Mouse (Mus musculus) R1 (cell line): ENCODE results near the gene Klc4.
A peak's percentile ranks its signal among the peaks of the same experiment; 100 is the strongest.

ENCODE experiments used
- DNase-seq: peaks from one replicate; pipeline ENCODE4 v3.0.0-alpha.2; 2018; ENCODE audit warnings: low read depth, low spot score

Klc4 gene

GRCm38 (mm10) chr17:46621324-46621723 lies 24.5 kb downstream of the Klc4 start:
- DNase-seq: no peak

DNA sequence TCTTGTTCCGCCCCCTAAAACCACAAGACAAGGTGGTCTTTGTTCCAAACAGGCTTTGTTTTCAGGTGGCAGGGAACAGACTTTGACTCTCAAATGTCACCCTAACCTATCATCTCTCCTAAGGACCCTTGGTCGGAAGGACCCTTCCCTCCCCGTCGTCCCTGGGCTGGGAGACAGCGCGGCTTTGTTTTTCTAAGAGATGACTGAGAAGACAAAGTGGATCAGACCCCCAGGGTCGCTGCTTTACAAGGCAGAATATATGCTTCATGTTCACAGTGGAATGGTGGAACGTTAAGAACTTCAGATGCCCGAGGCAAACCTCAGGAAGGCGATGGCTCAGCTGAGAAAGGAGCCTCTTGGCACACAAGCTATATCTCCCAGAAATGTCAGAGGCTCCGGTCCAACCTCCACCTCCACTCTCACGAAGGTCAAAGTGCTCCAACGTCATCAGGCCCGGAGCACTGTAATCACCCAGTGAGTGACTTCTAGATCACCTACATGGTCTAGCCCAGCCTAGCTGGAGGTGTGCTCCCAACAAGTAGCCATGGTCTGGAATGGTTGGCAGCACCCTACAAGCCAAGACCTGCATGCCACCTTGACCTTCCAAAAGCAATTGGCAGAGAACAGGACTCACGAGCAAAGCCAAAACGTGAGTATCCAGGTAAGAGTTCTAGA lies 26.0 kb downstream of the Klc4 start:
- DNase-seq: no peak

GRCm38 (mm10) chr17:46618769-46619682 lies 26.8 kb downstream of the Klc4 start:
- no peak for DNase-seq

GRCm38 (mm10) chr17:46618394-46618768 lies 27.4 kb downstream of the Klc4 start:
- no peak for DNase-seq

GRCm38 (mm10) chr17:46617799-46618198 lies 28.0 kb downstream of the Klc4 start:
- DNase-seq: no peak

DNA sequence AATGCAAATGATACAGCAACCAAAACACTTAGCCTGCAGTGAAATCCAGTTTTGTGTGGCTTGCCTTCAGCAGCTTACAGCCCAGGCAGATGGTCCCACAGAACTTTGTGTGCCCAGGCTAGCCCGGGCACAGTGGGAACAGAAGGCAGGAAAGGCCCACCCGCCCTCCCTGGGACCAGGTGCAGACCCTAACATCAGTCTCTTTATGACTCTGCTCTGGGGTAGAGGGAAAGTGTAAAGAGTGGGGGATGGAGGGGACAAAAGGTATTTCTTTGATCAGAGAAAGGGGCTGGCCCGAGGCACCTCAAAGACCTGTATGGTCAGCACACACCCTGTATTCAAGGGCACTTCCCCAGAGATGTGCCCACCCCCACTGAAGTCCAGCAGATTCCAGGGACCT lies 32.6 kb downstream of the Klc4 start:
- DNase-seq: no peak

GRCm38 (mm10) chr17:46612820-46613219 lies 33.0 kb downstream of the Klc4 start:
- DNase-seq: no peak

DNA sequence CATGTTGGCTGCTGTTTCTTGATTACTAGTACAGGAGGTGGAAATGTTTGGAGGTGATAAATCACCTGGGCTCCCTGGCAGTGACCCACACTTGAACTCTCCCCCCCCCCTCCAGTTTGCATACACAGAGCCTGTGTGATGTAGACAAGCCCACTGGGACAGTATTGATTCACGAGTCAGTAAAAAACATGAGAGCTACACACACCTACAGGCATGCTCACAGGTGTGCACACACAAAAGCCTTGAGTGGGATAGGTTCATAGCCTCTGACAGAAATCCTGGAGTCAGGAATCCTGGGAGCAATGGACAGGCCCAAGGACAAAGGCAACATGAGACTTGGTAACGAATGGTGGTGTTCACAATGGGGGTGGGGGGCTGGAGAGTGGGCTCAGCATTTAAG lies 33.6 kb downstream of the Klc4 start:
- DNase-seq: no peak

DNA sequence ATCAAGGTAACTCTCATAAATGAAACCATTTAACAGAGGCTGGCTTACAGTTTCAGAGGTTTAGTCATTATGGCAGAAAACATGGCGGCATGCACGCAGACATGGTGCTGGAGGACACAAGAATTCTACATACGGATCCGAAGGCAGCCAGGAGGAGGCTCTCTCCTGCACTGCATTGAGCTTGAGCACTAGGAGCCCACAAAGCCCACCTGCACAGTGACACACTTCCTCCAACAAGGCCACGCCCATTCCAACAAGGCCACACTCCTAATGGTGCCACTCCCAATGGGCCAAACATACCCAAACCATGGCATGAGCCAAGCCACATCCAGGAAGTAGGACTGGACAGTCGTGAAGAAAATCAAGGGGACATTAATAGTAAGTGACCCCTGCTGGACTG lies 34.5 kb downstream of the Klc4 start:
- peak; percentile 74 for DNase-seq

- DNase-seq: peak; percentile 49
These were observed 35.9 kb downstream of the Klc4 start for GRCm38 (mm10) chr17:46609721-46610514.

GRCm38 (mm10) chr17:46605987-46606386 lies 39.8 kb downstream of the Klc4 start:
- DNase-seq: peak; percentile 58

- no peak for DNase-seq
These were observed 40.7 kb downstream of the Klc4 start for GRCm38 (mm10) chr17:46605126-46605525.

DNA sequence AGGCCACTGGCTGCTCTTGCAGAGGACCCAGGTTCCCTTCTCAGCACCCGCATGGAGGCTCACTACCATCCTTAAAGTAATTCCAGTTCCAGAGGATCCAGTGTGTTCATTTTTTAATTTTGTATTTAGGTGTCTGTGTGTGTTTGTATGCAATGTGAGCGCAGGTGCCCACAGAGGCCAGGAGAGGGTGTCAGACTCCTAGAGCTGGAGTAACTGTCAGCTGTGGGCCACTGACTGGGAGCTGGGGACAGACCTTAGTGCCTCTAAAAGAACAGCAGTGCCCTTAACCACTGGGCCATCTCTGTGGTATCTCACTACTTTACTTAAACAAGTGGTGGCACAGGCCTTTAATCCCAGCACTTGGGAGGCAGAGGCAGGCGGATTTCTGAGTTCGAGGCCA lies 42.6 kb downstream of the Klc4 start:
- DNase-seq: no peak

DNA sequence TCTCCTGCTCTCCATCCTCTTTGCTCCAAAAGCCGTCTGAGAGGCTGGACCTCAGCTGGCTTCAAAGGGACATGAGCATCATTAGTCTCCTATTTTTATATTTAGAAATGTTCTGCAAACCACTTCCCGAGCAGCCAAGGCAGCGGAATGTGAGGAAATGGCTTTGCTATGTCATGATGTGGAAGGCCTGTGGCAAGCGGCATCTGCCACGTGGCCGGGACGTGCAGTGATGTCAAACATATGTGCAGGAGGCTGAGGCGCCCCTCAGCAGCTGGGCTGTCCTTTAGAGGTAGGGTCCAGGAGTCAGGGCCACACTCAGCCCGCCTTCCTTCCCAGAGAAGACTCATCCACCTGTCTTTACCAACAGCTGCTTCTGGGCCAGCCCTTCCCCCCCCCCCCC lies 43.6 kb downstream of the Klc4 start:
- DNase-seq: no peak

DNA sequence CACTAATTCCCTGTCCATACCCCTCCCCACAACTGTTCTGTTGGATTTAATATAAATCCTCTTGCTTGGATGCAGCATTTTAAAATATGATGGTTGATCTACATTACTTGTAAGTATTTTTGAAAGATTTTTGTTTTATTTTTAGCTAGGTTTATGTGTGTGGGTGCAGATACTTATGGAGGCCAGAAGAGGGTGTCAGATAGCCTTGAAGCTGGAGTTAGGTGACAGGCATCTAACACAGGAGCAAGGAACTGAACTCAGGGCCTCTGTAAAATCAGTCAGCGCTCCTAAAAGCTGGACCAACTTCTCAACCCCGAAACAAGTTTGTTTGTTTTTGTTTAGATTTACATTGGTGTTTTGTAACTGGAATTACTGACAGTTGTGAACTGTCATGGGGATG lies 45.3 kb downstream of the Klc4 start:
- peak; percentile 79 for DNase-seq

DNA sequence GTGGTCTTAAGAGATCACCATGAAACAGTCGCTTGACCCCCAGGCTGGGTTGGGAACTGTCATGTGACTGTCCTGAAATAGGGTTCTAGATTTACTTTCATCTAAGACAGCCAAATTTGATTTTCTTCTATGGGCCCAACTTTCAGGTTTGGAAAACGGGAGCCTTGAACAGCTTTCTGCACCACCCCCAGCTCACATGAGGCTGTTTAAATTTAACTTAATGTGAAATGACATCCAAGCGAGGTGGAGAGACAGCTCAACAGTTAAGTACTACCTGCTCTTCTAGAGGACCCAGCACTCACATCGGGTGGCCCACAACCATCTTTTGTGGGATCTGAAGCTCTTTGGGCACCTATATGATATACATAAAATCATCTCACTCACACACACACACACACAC lies 46.9 kb downstream of the Klc4 start:
- no peak for DNase-seq

GRCm38 (mm10) chr17:46597956-46598355 lies 47.9 kb downstream of the Klc4 start:
- no peak for DNase-seq

GRCm38 (mm10) chr17:46595336-46595735 lies 50.5 kb downstream of the Klc4 start:
- no peak for DNase-seq

DNA sequence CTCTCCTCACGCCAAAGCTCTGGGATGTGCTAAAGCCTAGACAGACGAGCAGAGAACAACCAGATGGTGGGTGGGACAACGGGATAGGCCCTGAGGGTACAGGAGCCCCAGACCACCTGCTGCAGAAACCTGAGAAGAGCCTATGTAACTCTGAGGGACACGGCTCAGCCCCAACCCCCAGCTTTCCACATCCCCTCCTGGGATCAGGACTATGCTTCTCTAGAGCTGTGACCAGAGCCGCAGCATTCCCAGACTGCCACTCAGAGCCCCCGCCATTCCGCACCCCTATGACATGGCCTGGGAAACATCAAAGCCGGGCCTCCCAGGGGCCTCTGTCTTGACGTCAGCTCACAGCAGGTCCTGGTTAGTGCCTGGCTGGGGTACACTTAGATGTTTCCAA lies 51.2 kb downstream of the Klc4 start:
- no peak for DNase-seq

- DNase-seq: no peak
These were observed 52.7 kb downstream of the Klc4 start for GRCm38 (mm10) chr17:46593124-46593523.

DNA sequence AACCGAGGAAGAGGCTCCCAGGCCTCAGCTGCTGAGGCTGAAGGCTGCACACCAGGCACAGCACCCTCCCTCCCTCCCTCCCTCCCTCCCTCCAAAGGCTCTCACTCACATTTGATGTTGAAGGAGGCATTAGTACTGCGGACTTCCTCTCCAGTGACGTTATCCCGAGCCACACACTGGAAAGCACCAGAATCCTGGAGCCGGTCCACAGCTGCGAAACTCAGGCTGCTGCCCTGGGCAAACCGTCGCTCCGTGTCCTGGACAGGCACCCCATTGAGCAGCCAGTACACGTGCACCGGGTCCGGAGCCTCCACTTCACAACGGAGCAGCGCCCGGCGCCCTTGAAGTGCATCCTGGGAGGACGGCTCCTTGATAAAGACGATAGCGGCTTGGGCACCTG lies 54.4 kb downstream of the Klc4 start:
- DNase-seq: no peak

DNA sequence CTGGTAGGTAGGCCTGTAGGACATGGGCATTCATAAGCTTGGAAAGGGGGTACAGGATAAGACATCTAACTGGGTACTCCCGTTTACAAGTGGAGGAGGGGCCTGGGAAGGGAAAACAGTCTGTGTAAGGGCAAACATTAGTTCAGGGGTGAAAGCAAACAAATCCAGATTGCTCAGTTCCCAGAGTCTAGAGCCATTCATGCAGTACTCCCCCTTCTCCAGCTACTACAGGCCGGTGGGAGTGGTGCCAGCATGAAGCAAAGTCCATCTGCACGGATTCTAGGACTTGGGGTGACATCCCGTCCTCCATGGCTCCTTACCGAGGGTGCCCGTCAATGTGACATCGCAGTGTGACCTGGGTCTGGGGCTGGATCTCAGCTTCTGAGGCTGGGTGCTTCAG lies 55.4 kb downstream of the Klc4 start:
- DNase-seq: no peak
